Mouse (Mus musculus) cerebellum, postnatal 36 days (tissue): ENCODE data around the gene Cradd.

Source experiments
- DNase-seq, 2 experiments: peaks; one replicate each; pipeline ENCODE4 v3.0.0; 2021 to 2022; ENCODE audit warnings: mixed read lengths in 2 of 2

Cradd gene

DNA sequence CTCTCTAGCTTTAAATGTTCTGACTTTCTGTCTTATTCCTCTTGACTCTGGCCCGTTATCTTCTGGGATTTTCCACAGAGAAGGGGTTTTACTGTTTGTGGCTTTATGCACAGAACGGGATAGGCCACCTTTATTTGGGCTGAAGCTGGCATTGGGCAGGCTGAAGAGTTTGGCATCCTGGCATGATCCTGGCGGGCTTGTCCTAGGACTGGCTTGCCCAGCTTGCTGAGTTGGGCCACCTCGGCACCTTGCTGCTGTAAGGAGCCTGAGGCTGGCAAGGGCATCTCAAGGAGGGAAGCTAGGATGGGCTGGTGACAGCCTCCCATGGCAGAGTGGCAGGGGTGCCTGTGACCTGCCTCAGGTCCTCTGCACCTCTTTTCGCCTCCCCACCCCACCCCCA is 55.6 kb downstream of the Cradd start:
- no peak for DNase-seq

DNA sequence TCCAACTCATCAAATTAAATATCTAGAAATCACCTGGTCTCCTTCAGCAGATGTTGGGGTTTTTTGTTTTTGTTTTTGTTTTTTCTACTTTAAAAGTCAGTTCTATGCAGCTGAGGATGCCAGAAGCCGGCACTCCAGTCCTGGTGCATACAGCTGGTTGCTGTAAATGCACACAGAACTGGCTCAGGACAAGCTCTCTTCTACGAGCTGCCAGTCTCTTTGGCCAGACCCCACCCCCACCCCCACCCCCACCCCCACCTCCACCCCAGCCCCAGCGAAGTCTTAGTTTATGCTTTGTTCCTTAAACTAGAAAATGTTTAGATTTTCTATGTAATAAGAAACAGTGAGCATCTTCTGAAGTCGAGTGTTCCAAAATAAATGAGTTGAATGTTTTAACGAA is 57.0 kb downstream of the Cradd start:
- DNase-seq, result no peak

DNA sequence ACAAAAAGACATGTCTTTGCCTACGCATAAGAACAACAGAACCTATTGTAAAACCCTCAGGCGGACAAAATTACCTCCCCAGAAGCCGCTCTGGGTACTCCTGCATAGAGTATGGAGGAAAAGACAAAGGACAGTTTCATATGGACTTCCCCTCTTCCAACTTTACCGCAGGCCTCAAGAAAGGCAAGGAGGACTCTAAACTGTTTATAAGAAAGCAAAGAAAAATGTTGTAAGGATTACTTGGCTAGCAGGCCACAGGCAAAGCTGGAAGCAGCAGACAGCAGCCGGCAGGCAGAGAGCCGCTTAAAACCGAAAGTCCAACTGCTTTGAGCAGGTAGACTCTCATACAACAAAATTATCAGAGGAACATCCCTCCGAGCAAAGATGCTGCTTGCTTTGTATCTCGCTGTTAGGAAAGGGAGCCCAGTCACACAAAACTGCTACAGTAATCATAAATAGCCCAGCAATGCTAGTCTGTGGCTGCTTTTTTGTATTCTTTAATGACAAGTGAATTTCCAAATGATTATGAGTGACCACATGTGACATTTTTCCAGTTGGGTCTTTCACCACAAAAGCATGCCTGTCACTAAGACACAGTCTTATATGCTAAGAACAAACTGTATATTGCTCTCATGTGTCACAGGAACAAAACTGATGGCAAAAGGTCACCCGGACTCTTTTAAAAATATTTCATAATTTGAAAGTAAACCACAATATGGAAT is 57.7 kb downstream of the Cradd start:
- no peak for DNase-seq

GRCm38 (mm10) chr10:95265576-95265975 is 58.4 kb downstream of the Cradd start:
- DNase-seq, result no peak

DNA sequence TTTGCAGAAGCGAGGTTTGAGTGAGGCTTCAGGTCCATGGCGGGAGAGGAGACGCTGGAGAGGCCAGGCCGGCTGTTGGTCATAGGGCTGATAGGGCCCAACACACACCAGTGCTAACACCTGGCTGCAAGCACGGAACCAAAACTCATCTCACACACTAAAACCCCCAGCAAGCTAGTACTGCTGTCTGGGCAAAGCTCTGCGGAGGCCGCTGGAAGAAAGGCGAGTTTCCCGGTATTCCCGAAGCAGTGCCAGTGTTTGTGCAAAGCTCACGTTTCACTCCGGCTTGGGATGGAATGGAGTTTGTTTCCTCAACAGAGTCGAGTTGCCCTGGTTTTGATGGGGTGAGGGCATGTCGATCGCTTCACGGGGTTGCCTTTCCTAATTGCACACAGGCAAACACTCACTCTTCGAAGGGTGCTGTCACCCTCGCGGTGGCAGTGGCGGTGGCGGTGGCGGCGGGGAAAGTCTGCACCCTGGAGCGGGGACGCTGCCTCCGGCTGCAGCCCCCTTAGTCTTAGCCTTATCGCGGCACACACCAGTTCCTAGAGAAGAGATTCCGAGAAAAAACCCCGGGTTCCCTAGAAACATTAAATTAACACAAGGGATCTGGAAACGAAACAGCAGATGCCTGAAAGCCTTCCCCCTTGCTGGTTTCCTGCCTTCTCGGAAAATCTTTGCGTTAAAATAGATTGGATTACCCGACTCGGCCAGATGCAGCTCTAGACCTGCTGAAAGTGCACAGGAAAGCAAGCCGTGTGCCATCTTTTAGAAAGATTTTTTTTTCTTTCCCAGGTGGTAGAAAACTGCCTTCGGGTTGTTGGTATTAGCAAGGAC is 59.2 kb downstream of the Cradd start:
- peak; percentile 18 to 33 for DNase-seq

GRCm38 (mm10) chr10:95262388-95262787 is 61.5 kb downstream of the Cradd start:
- no peak for DNase-seq

GRCm38 (mm10) chr10:95261279-95261678 is 62.7 kb downstream of the Cradd start:
- no peak for DNase-seq

- DNase-seq, result no peak
Measured at GRCm38 (mm10) chr10:95260420-95260819, 63.5 kb downstream of the Cradd start.

GRCm38 (mm10) chr10:95258471-95259155 is 65.3 kb downstream of the Cradd start:
- no peak for DNase-seq

DNA sequence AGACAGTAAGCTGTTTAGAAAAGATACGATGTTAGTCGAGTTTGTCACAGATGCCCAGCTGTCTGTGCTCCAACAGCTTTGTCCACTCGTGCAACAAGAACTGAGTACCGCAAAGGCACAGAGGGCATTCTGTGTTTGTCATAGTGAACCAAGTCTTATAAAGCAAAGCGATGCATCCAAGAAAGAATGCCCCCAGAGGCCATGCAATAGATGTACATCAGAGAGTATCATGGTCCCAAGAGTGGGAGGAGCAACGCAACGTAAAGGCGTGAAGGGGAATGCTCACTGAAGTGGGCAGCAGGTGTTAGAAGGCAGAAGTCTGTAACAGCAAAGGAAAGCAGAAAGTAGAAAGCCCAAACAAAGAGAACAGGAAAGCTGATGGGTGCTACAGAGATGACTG is 66.0 kb downstream of the Cradd start:
- DNase-seq, result no peak

- no peak for DNase-seq
Measured at GRCm38 (mm10) chr10:95256095-95256494, 67.8 kb downstream of the Cradd start.

DNA sequence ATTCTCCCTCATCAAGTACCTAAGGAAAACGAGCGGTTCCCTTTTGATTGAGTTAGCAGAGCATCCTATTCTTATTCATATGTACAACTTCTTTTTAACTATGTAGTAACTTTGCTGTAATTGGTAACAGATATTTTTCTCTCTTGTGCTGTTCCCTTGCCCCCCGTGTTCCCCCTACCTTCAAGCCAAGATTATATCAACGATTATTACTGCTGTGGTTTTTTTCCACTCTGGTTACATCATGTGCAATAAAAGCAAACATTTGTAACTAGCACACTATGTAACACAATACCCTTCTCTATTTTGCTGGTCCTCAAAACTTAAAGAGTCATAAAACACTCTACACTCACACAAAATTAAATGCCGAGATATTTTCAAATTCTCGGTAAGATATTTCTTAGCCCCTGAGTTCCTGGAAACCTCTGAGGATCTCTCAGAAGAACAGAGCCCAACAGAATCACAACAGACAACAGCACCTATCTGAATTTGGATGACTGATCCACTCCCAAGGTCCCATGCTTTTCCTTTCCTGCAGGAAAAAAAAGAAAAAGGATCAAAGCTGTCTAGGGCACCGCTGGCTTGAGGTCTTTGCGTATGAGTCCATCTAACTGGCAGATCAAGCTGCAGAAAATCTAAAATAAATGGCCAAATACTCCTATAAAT is 68.8 kb downstream of the Cradd start:
- no peak for DNase-seq

DNA sequence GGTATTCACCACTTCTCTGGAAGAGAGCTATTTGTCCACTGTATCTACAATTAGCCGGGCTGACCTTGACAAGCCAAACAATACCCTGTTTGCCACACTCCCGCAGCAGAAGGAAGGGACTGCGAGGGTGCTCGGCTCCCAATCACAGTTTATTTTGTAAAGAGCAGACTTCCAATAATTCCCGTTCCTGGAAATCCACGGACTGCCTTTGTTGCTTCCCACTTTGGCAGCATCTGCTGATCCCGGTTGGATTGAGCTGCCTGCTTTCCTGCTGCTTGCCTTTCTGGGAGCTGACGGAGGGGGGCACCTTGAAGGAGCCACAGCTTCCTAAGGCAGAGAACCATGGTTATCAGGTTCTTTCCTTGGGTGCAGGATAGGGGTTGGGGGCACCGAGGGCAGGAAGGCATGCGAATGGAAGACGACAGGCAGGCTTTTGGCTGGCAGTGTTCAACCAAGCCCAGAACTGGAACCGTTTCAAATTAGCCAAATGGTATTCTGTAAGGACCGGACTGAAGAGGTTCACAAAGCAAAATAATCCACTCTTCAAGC is 69.4 kb downstream of the Cradd start:
- peak; percentile 47 to 64 for DNase-seq

DNA sequence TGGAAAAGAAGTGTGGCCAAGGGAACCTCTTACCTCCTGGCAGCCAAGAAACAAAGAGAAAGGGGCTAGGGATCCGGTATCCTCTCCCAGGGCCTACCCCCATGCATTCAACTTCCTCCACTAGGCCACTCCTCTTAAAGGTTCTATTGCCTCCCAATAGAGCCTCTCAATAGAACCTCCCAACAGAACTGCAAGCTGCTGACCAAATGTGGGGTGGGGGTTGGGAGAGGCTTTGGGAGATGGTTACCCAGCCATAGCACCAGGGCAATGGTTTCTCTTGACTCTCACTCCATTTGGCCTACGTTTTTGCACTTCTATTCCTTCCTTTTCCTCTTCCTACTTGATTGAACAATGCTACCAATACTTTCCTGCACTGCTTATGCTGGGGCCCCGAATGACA is 69.9 kb downstream of the Cradd start:
- DNase-seq, result no peak

DNA sequence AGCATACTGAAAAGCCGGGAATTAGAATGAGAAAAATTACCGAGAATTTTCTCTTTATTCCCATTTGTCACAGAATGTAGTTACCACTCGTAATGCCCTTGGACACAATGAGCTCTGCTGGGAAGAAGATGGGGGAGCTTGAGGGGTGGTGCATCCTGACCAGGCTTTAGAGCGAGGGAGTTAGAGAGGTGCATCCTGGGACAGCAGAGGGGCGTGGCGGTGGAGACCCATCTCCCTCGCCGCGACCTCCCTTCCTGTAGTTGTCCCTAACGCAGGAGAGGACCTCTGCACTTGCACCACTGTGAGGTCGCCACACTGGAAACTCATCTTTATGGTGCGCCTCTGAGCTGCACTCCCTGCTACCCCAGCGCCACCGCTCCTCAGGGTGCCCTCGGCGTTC is 72.3 kb downstream of the Cradd start:
- DNase-seq, result no peak

DNA sequence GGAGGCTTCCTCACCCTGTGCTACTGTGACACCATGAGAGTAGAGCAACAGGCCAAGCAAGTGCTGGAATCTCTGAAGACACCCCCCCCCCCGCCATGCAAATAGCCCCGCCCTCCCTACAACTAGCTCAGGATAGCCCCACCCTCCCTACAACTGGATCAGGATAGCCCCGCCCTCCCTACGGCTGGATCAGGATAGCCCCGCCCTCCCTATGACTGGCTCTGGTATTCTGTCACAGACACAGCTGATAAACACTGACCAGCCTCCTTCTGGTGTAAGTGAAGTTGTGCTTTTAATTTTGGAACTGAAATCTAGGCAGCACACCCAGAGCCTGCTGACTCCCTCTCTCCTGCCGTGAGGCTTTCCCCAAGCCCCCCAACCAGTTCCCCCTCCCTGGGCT is 75.6 kb downstream of the Cradd start:
- DNase-seq, result no peak

DNA sequence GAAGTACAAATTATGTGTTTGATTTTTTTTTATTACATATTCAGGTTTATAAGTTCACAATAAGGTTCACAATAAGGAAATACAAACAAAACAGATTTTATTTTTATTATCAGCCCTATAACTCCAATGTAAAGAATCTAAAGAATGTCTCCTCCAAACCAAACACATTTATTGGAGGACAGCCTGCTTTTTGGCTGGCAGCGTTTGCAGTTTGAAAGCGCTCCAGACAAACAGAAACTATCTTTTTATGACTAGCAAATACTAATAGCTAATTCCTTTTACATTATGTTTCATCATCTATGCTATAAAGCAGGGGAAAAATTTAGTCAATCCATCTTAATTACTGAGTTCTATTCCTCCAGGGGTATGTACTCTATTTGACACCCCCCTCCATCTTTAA is 77.2 kb downstream of the Cradd start:
- DNase-seq, result no peak

GRCm38 (mm10) chr10:95245680-95245982 is 78.3 kb downstream of the Cradd start:
- no peak for DNase-seq

DNA sequence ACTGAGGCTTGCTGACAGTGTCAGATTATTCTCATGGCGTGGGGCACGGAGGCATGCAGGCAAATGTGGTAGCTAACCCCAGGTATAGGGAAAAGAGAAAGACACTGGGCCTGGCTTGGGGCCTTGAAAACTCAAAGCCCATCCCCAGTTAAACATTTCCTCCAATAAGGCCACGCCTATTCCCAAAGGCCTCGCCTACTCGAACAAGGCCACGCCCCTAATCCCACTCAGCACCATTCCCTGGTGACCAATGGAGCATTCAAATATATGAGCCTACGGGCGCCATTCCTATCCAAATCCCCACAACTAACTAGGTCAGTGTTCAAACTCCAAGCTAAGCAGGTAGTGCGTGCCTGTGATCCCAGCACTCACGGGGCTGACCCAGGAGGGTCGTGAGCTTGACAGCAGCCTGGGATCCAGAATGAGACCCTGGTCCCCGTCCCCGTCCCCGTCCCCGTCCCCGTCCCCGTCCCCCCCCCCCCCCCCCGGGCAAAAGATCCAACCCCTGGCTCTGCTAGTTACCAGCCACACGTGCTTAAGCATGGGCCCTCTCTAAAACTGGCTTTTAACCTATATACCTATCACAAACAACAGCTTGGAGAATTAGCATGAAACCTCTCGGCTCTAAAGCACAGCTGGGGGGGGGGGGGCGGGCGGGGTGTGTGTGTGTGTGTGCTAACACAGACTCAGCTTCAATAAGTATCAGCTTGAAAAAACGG is 78.8 kb downstream of the Cradd start:
- no peak for DNase-seq

- DNase-seq, result no peak
Measured at GRCm38 (mm10) chr10:95239196-95240069, 84.5 kb downstream of the Cradd start.

- DNase-seq, result no peak
Measured at GRCm38 (mm10) chr10:95238667-95239066, 85.3 kb downstream of the Cradd start.
